Mouse (Mus musculus): ENCODE measurements around the gene H2-DMa. TPM values are rescaled to one million over a fixed set of nuclear protein-coding genes. Genes with fewer than 3 reads are reported as not detected.

Gene H2-DMa
- polyA plus RNA-seq, 1 experiment from 2014 or later: 4.4 TPM

DNA sequence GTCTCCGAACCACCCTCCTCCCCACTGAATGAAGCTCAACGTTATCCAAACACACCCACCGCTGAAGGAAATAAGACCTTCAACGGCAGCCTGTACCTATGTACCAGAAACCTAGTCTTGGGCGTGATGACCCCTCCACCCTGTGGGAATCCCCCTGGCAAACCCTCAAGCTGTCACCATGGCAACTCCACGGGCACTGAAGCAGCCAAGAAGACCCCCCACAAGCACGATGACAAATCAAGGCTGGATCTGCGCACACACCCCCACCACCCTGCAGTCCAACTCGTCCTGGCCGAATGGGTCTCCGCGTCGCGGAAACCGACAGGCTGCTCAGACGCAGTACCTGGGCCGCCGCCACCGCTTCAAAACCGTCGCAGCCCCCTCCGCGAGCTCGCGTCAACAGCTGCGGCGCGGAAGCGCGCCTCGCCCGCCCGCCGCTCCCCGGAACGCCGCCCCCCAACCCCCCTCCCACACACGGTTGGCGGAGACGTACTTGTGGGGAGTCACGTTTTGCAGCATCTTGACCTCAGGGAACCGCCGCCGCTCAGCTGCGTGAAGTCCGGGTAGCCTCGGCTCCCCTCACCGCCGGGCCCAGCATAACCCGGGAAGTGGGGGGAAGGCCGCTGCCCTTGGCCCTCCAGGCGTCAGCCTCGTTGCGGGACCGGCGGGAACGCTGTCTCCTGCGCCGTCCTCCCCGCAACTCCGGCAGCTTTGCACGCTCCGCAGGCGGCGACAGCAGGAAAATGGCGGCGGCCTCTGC lies 1.0 kb upstream of the H2-DMa start:
- H3K9ac ChIP-seq: peak overlapping the region; percentile 99
- H3K36me3 ChIP-seq: peaks cover 57% of the 10 kb centered on the region
- H3K9me3 ChIP-seq (replicated peaks): no peaks in the 10 kb centered on the region
- H3K4me2 ChIP-seq: peak overlapping the region; percentile 92
- no peaks in the 10 kb centered on the region for H3K27me3 ChIP-seq
- WGBS (ENCODE audit: insufficient replicate concordance): under 1% methylated on average over 67 of the region's 67 CpGs
- ATAC-seq (ENCODE audit: low read depth) (no peak), DNase-seq (no peak)
- peaks cover 47% of the 10 kb centered on the region for H3K4me1 ChIP-seq (replicated peaks)
- peak overlapping the region; percentile 89 for H3K27ac ChIP-seq
- H3K4me3 ChIP-seq (replicated peaks): peak overlapping the region; percentile 100

DNA sequence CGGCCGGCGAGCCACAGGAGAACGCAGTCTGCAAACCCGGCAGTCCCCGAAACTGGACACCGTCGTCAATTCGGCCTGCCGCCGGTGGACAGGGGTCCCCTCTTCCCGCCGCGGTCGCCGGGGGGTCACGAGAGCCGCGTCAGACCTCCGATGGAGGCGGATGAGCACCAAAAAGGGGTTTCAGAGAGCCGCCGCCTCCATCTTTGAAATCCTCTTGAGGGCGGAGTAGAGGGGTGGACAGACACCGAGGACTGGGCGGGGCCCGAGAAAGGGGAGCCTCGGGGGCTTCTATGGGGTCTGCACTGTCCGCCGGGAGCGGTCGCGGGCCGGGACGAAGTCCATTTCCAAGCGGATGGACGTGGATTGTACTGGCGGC lies 480 bp upstream of the H2-DMa start:
- Histone ChIP-seq H3K4me2 (peak overlapping the region; percentile 92), H3K27me3 (no peaks in the 10 kb centered on the region), H3K36me3 (peaks cover 51% of the 10 kb centered on the region), H3K9me3 (replicated peaks) (no peaks in the 10 kb centered on the region), H3K4me3 (replicated peaks) (peak overlapping the region; percentile 100), H3K4me1 (replicated peaks) (peaks cover 49% of the 10 kb centered on the region), H3K9ac (peak overlapping the region; percentile 99), H3K27ac (peak overlapping the region; percentile 89)
- ATAC-seq (ENCODE audit: low read depth) (peak; percentile 32), DNase-seq (no peak)
- 0% methylated on average over 38 of the region's 38 CpGs for WGBS (ENCODE audit: insufficient replicate concordance)

DNA sequence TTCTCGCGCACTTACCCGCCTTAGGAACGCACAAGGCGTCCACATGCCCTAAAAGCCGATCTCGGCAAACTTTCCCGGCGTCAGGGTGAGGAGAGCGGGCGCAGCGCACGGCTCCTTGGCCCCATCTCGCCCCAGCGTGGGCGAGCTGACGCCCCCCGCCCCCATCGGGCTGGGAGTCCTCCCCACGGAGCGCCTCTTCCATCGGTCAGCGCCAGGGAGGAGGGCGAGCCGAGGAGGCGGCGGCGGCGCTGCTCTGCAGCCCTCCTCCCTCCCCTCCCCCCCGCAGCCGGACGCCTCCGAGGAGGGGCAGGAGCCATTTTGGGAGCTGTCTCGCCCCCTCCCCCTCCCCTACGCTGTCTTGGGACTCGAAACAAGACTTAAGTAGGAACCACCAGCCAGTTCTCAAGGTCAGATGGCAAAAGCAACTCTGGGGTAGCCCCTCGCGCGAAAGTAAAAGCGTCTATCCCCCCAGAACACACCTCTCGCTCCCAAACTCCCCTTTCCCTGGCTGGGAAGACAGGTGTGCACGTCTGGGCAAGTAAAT lies 911 bp downstream of the H2-DMa start:
- WGBS (ENCODE audit: insufficient replicate concordance): under 1% methylated on average over 39 of the region's 42 CpGs
- no peak for ATAC-seq (ENCODE audit: low read depth)
- H3K4me1 ChIP-seq (replicated peaks): peaks cover 56% of the 10 kb centered on the region

DNA sequence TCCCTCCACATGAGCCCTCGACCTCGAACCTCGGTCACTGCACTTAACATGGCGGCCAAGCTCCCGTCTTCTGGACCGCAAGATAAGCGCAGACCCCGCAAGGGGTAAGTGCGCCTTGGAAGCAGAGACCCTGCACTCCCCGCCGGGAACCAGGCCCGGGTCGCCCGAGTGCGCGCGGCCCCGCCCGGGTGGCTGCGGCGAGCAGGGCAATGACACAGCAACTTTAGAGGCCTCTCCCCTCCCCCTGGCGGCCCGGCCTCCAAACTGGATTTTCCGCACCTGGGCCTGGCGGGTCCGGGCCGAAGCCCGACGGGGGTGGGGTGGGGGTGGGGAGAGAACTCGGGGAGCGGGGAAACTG lies 1.5 kb downstream of the H2-DMa start:
- under 1% methylated on average over 31 of the region's 31 CpGs for WGBS (ENCODE audit: insufficient replicate concordance)
- peak overlapping the region; percentile 100 for H3K27ac ChIP-seq
- peak overlapping the region; percentile 100 for H3K4me3 ChIP-seq (replicated peaks)
- peak; percentile 33 for ATAC-seq (ENCODE audit: low read depth)
- H3K9me3 ChIP-seq (replicated peaks): no peaks in the 10 kb centered on the region
- DNase-seq: peak; percentile 82
- peak overlapping the region; percentile 98 for H3K9ac ChIP-seq
- H3K4me1 ChIP-seq (replicated peaks): peaks cover 54% of the 10 kb centered on the region
- no peaks in the 10 kb centered on the region for H3K27me3 ChIP-seq
- peaks cover 35% of the 10 kb centered on the region for H3K36me3 ChIP-seq
- H3K4me2 ChIP-seq: peak overlapping the region; percentile 99

More for the DNA sequence above, 911 bp downstream of the H2-DMa start:
- Histone ChIP-seq H3K9me3 (replicated peaks) (no peaks in the 10 kb centered on the region), H3K27ac (peak overlapping the region; percentile 100), H3K27me3 (no peaks in the 10 kb centered on the region), H3K9ac (peak overlapping the region; percentile 98), H3K4me2 (peak overlapping the region; percentile 99), H3K4me3 (replicated peaks) (peak overlapping the region; percentile 100), H3K36me3 (peaks cover 37% of the 10 kb centered on the region)
- DNase-seq: peak; percentile 66

DNA sequence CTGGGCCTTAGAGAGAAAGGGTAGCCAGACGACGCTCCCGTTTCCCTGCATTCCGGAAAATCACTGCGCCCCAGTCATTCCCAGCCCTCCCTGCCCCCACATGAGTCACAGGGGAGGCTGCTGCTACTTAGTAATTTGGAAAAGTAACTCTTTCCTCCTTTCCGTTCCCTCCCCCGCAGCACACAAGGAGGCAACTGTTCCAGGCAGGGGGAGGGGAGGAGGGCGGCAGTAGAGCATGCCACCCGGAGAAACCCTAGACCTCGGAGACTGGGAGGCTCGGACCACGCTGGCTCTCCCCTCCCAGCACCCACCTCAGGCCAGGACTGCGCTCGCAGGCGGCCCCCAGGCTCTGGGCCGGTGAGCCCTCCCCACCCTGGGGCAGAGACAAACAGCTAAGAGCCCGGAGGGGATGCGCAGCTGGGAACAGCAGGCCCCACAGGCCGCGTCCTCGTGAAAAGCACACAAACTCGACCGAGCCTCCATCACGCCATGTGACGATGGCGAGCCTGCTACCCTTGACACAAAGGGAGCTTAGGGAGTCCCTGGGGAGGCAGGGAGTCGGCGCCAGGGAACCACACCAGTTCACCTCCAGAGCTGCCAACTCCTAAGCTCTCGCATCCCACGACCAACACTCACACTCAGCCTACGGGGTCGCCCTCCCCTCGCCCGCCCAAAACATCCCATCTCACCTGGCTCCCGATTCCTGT lies 2.0 kb downstream of the H2-DMa start:
- Histone ChIP-seq H3K27ac (peak overlapping the region; percentile 100), H3K4me1 (replicated peaks) (peaks cover 52% of the 10 kb centered on the region), H3K36me3 (peaks cover 31% of the 10 kb centered on the region), H3K9me3 (replicated peaks) (no peaks in the 10 kb centered on the region), H3K9ac (peak overlapping the region; percentile 98), H3K4me3 (replicated peaks) (peak overlapping the region; percentile 100), H3K4me2 (peak overlapping the region; percentile 99), H3K27me3 (no peaks in the 10 kb centered on the region)
- DNase-seq: peak; percentile 58
- peak; percentile 2; the same call in 1 of the 2 replicates for ATAC-seq (ENCODE audit: low read depth)
- whole genome bisulfite sequencing (ENCODE audit: insufficient replicate concordance): under 1% methylated on average over 33 of the region's 35 CpGs

DNA sequence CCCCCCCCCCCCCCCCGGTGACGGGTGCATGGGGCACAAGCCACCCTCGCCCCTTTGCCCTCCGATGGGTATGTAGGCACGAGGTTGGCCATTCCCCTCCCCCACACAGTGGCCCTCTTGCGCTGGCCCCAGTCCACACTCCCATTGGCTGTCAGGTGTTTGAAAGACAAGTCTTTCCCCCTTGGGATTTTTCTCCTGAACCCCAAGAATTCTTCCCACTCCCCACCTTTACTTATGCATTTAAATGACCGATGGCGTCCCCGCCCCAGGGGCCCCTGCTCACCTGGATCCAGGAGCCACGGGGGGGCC lies 2.5 kb downstream of the H2-DMa start:
- ATAC-seq (ENCODE audit: low read depth): no peak

DNA sequence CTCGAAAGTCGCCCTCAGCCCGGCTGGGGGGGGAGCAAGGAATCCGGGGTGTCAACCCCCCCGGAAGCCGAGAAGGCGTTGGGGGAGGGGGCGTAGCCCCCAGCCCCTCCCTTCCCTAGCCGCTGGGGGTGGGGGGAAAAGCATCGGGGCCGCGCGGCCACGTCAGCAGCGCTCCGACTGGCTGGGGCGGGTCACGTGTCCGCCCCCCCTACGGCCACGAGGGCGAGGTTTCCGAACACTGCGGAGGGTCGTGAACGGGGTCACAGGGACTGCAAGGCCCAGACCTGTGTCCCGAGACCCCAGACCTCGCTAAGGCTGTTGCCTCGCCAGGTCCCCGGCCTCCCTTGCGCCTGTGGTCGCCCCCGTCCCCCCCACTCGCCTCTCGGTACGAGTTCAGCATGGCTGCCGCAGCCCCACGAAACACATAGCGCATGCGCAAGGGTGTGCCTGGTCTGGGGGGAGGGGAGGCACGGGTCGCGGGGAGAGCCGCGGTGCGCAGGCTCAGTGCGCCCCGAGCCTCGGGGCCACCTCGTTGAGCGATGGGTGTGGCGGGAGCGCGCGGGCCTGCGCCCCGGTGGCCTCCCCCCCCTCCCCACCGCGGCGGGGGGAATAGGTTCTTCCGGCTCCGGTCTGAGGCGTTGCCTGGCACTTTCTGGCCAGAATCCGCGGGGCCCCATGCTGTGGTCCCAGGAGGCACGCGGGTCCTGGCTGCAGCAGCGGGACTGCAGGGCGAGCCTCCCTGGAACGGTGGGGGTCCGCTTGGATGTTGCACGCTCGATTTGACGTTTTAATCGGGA lies 3.0 kb downstream of the H2-DMa start, which contains the start of gene Brd2:
Gene Brd2, minus strand, starts transcription at position 447 of the 797 bp plus-strand sequence.
- Histone ChIP-seq H3K27ac (peak within 1 kb of the TSS; percentile 100), H3K4me1 (replicated peaks) (peaks cover 52% of the 10 kb centered on the region), H3K27me3 (no peaks in the 10 kb centered on the region), H3K9me3 (replicated peaks) (no peaks in the 10 kb centered on the region), H3K4me3 (replicated peaks) (peak within 1 kb of the TSS; percentile 100), H3K4me2 (peak within 1 kb of the TSS; percentile 99), H3K9ac (peak within 1 kb of the TSS; percentile 98), H3K36me3 (peaks cover 20% of the 10 kb centered on the region)
- DNase-seq (peak; percentile 95), ATAC-seq (ENCODE audit: low read depth) (peak; percentile 62)
- WGBS (ENCODE audit: insufficient replicate concordance): under 1% methylated on average over 59 of the region's 75 CpGs

More for the DNA sequence above, 2.5 kb downstream of the H2-DMa start:
- H3K4me3 ChIP-seq (replicated peaks): peak overlapping the region; percentile 100
- peak overlapping the region; percentile 98 for H3K9ac ChIP-seq
- peak overlapping the region; percentile 100 for H3K27ac ChIP-seq
- no peaks in the 10 kb centered on the region for H3K9me3 ChIP-seq (replicated peaks)
- H3K4me2 ChIP-seq: peak overlapping the region; percentile 99
- H3K4me1 ChIP-seq (replicated peaks): peaks cover 52% of the 10 kb centered on the region
- DNase-seq: peak; percentile 53
- peaks cover 25% of the 10 kb centered on the region for H3K36me3 ChIP-seq
- under 1% methylated on average over 9 of the region's 10 CpGs for WGBS (ENCODE audit: insufficient replicate concordance)
- no peaks in the 10 kb centered on the region for H3K27me3 ChIP-seq

DNA sequence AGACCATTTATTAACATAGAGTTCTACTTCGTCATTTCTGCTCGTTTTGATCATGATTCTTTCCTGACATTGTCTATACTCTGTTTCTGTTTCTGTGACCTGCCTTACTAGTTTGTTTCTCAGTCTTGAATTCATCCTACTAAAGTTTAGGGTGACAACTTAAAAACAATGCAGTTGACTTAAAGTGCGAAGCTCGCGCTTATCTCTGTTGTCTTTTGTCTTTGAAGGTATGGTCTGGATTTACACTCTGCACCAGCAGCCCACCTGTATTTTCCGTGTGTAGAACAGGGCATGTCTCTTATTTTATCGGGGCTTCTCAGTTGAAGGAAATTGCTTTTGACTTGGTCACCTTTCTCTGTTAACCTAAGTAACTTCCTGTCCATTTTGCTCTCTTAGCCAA lies 3.8 kb downstream of the H2-DMa start:
- Histone ChIP-seq H3K9me3 (replicated peaks) (no peaks in the 10 kb centered on the region), H3K4me3 (replicated peaks) (peak overlapping the region; percentile 100), H3K36me3 (peaks cover 14% of the 10 kb centered on the region), H3K27ac (peak overlapping the region; percentile 100), H3K27me3 (peaks cover 3% of the 10 kb centered on the region), H3K4me2 (peak overlapping the region; percentile 99), H3K4me1 (replicated peaks) (peaks cover 59% of the 10 kb centered on the region), H3K9ac (peak overlapping the region; percentile 98)
- DNase-seq (no peak), ATAC-seq (ENCODE audit: low read depth) (no peak)
- WGBS (ENCODE audit: insufficient replicate concordance): 0% methylated on average over 7 of the region's 7 CpGs

DNA sequence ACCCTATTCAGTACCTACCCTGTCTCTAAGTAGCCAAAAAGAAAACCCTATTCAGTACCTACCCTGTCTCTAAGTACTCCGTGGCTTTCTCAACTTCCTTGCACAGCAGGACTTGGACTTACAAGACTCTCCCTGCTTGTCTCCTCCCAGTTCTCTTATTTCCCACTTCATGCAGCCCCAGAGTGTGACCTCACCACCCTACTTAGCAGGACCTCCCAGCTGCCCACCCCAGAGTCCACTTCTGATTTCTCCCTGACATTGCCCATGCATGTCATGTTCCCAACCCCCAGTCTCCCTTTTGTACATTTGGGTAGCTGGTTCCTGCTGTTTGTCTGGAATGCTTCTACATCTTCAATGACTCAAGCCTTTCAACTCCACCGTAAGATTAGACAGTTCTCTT lies 4.2 kb downstream of the H2-DMa start:
- no peak for DNase-seq
- Histone ChIP-seq H3K27me3 (peaks cover 7% of the 10 kb centered on the region), H3K4me2 (peak overlapping the region; percentile 99), H3K4me3 (replicated peaks) (peak overlapping the region; percentile 100), H3K9me3 (replicated peaks) (no peaks in the 10 kb centered on the region), H3K4me1 (replicated peaks) (peaks cover 63% of the 10 kb centered on the region), H3K36me3 (peaks cover 10% of the 10 kb centered on the region), H3K27ac (peak overlapping the region; percentile 100), H3K9ac (peak overlapping the region; percentile 98)
- WGBS (ENCODE audit: insufficient replicate concordance): 20% methylated on average over 2 of the region's 2 CpGs
- ATAC-seq (ENCODE audit: low read depth): no peak

DNA sequence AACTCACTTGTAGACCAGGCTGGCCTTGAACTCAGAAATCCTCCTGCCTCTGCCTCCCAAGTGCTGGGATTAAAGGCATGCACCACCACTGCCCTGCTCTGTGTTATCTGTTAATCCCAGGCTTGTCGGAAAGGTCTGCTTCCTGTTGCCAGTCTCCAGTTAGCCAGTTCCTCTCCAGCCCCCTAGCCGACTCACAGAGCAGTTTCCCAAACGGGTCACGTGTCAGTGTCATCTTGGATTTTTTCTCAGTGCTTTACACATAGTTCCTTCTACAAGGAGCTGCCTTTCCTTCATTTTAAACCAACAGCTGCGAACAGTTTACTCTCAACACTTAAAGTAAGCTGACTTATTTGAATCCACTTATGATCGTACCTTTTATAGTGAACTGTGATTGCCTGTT lies 5.3 kb downstream of the H2-DMa start:
- H3K4me3 ChIP-seq (replicated peaks): no peak overlapping the region; the same call in 1 of the 2 replicates
- H3K27ac ChIP-seq: no peak overlapping the region
- H3K4me2 ChIP-seq: peak overlapping the region; percentile 99; the same call in 1 of the 2 replicates
- ATAC-seq (ENCODE audit: low read depth): no peak
- H3K27me3 ChIP-seq: peaks cover 18% of the 10 kb centered on the region
- no peak overlapping the region for H3K9ac ChIP-seq
- peaks cover 4% of the 10 kb centered on the region; the same call in 1 of the 2 replicates for H3K36me3 ChIP-seq
- no peak for DNase-seq
- peaks cover 74% of the 10 kb centered on the region for H3K4me1 ChIP-seq (replicated peaks)
- 30% methylated on average over 6 of the region's 6 CpGs for WGBS (ENCODE audit: insufficient replicate concordance)
- no peaks in the 10 kb centered on the region for H3K9me3 ChIP-seq (replicated peaks)

All from liver, embryonic 13.5 days (tissue).